Mouse (Mus musculus): Measurements from ENCODE around the gene Tab1. TPM values are rescaled to one million over a fixed set of nuclear protein-coding genes. Genes with fewer than 3 reads are reported as not detected.

Tab1 gene
- polyA plus RNA-seq, 1 experiment from 2014 or later, result 40.2 TPM

DNA sequence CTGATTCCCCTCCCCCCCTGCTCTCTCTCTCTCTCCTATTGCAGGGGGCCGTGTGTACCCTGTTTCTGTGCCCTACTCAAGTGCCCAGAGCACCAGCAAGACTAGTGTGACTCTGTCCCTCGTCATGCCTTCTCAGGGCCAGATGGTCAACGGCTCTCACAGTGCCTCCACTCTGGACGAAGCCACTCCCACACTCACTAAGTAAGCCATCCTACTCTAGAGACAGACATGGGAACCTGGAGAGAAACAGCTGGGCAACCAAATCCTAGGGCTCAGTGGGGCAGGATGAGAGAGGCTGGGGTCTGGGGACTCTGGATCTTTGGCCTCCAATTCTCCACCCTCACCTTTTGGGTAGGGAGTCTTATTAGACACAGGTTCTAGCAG, 25.8 kb downstream of the Tab1 start:
- Histone ChIP-seq H3K4me2 (no peak overlapping the region), H3K9ac (no peak overlapping the region), H3K4me3 (no peak overlapping the region), H3K27ac (replicated peaks) (no peak overlapping the region), H3K9me3 (no peaks in the 10 kb centered on the region), H3K36me3 (peaks cover 53% of the 10 kb centered on the region), H3K4me1 (replicated peaks) (no peaks in the 10 kb centered on the region), H3K27me3 (no peaks in the 10 kb centered on the region)
- WGBS, result 75% methylated on average over 4 of the region's 4 CpGs
- no peak for ATAC-seq (ENCODE audit: low FRiP score, low read depth)

DNA sequence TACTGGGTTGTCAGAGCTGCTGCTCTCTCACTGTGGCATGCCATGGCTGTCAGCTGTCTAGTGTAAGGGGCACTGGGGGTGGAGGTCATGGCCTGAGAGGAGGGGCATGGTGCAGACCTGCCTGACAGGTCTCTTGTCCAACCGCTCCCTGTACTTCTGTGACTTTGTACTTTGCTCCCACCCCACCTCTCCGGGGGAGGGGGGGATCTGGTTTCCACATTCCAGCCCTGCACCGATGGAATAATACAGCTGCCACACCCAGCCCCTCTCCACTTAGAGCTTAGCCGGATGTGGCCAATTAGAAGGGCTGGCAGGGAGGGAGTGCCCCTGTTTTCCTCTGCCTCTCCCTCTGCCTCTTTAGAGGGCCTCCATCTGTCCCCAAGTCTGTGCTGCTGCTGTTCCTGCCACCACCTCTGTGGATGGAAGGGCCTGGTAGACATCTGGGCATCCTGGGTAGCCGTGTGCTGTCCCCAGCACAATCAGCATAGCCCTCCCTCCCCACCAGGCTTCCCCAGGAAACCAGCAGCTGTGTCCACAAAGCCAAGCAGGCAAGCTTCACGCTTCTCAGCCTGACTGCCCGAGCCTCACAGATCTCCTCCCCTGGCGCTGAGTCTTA, 26.5 kb downstream of the Tab1 start:
- H3K27ac ChIP-seq (replicated peaks), result peak overlapping the region; percentile 27; the same call in 1 of the 2 replicates
- 63% methylated on average over 8 of the region's 8 CpGs for WGBS
- H3K4me1 ChIP-seq (replicated peaks), result no peaks in the 10 kb centered on the region
- no peak for ATAC-seq (ENCODE audit: low FRiP score, low read depth)
- H3K36me3 ChIP-seq, result peaks cover 46% of the 10 kb centered on the region
- H3K27me3 ChIP-seq, result no peaks in the 10 kb centered on the region
- H3K9me3 ChIP-seq, result no peaks in the 10 kb centered on the region
- no peak overlapping the region for H3K9ac ChIP-seq
- H3K4me2 ChIP-seq, result no peak overlapping the region
- H3K4me3 ChIP-seq, result no peak overlapping the region

DNA sequence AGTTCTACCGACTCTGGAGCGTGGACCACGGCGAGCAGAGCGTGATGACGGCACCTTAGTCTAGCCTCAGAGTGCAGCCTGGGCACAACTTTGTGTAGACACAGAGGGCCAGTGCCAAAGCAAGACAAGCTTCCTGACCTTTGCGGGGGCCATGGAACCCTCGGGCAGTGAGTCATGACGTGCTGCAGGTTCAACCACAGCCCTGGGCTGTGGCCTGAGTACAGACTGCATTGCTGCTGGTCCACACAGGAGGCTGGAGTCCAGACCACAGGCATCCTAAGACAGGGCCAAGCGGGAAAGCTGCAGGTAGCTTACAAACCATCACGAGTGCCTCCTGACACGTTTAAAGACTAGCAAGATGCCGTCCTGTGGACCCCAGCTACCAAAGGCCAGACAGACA, 27.3 kb downstream of the Tab1 start:
- H3K36me3 ChIP-seq, result peaks cover 44% of the 10 kb centered on the region
- 90% methylated on average over 13 of the region's 13 CpGs for WGBS
- no peak overlapping the region for H3K4me2 ChIP-seq
- no peak for ATAC-seq (ENCODE audit: low FRiP score, low read depth)
- peak overlapping the region; percentile 27; the same call in 1 of the 2 replicates for H3K27ac ChIP-seq (replicated peaks)
- no peaks in the 10 kb centered on the region for H3K27me3 ChIP-seq
- H3K9me3 ChIP-seq, result no peaks in the 10 kb centered on the region
- H3K4me1 ChIP-seq (replicated peaks), result no peaks in the 10 kb centered on the region
- H3K4me3 ChIP-seq, result no peak overlapping the region
- H3K9ac ChIP-seq, result no peak overlapping the region

- WGBS, result 93% methylated on average over 4 of the region's 4 CpGs
- no peak for ATAC-seq (ENCODE audit: low FRiP score, low read depth)
- Histone ChIP-seq H3K27ac (replicated peaks) (no peak overlapping the region), H3K27me3 (no peaks in the 10 kb centered on the region), H3K4me1 (replicated peaks) (no peaks in the 10 kb centered on the region), H3K4me3 (no peak overlapping the region), H3K36me3 (peaks cover 39% of the 10 kb centered on the region), H3K4me2 (no peak overlapping the region), H3K9ac (no peak overlapping the region), H3K9me3 (no peaks in the 10 kb centered on the region)
These were observed 27.8 kb downstream of the Tab1 start for GRCm38 (mm10) chr15:80160726-80161125.

GRCm38 (mm10) chr15:80161199-80161598, 28.3 kb downstream of the Tab1 start:
- WGBS, result 92% methylated on average over 3 of the region's 3 CpGs
- Histone ChIP-seq H3K9me3 (no peaks in the 10 kb centered on the region), H3K9ac (no peak overlapping the region), H3K36me3 (peaks cover 39% of the 10 kb centered on the region), H3K27ac (replicated peaks) (no peak overlapping the region), H3K4me2 (no peak overlapping the region), H3K4me1 (replicated peaks) (no peaks in the 10 kb centered on the region), H3K4me3 (no peak overlapping the region), H3K27me3 (no peaks in the 10 kb centered on the region)
- ATAC-seq (ENCODE audit: low FRiP score, low read depth), result no peak

DNA sequence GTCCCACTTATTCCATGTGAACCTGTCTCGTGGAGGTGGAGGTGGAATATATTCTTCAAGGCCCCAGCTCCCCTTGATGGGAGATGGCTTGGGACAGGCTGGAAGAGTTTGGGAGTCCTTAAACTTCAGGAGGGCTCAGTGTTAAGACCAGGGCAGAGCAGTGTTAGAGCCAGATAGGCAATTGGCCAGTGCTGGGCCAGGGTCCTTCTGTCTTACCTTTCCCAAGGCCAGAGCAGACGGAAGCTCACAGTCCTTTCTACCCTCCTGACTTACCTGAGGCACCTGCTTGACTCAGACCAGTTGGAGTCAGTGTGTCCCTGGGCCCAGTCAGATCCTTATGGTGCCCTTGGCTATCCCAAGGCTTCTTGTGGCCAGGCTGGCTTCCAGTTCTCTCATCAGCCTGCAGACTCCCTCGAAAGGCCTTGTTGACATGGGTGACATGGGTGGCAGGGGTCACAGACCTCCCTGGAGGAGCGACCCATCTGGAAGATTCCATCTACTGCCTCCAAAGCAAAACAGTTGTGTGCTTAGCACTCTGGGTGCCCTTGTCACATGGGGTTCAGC, 29.6 kb downstream of the Tab1 start:
- H3K36me3 ChIP-seq, result peaks cover 37% of the 10 kb centered on the region
- H3K27ac ChIP-seq (replicated peaks), result no peak overlapping the region
- no peak overlapping the region for H3K4me3 ChIP-seq
- no peak overlapping the region for H3K4me2 ChIP-seq
- H3K9ac ChIP-seq, result no peak overlapping the region
- no peaks in the 10 kb centered on the region for H3K27me3 ChIP-seq
- ATAC-seq (ENCODE audit: low FRiP score, low read depth), result no peak
- WGBS, result 87% methylated on average over 4 of the region's 4 CpGs
- H3K9me3 ChIP-seq, result no peaks in the 10 kb centered on the region
- H3K4me1 ChIP-seq (replicated peaks), result no peaks in the 10 kb centered on the region

DNA sequence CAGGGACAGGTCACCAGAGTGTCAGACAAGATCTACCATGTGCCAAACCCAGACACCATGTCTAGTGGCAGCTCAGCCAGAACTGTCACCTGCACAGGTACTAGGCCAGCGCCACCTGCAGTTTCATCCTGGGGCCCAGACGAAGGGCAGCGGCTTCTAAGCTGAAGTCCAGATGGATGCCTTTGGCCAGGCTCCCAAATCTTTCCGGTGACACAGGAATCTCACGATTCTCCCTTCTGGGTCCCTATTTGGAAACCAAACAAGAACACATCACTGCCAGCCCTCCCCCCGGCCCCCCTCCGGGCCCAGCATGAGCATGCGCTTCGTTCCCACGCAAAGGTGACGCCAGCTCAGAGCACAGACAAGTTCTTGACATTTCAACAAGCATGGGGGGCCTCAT, 30.3 kb downstream of the Tab1 start:
- Histone ChIP-seq H3K4me1 (replicated peaks) (no peaks in the 10 kb centered on the region), H3K4me2 (no peak overlapping the region), H3K27ac (replicated peaks) (no peak overlapping the region), H3K9me3 (no peaks in the 10 kb centered on the region), H3K36me3 (peaks cover 30% of the 10 kb centered on the region), H3K4me3 (no peak overlapping the region), H3K27me3 (no peaks in the 10 kb centered on the region), H3K9ac (no peak overlapping the region)
- WGBS, result 73% methylated on average over 11 of the region's 11 CpGs
- ATAC-seq (ENCODE audit: low FRiP score, low read depth), result no peak

DNA sequence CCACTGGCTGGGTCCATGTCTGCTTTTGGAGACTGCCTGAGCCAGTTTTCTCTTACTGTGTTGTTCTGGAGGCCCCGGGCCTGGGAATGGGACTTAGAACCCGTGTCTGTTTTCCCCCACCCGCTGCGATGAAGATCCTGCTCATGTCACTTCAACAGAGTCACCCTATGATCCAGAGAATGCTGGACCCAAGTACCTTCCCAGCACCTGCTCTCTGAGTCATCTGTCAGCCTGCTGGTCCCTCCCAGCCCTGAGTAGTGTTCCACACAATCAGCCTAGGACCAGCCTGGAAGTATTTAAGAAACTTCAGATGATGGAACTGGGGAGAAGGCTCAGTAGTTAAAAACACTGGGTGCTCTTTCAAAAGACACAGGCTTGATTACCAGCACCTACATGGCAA, 30.8 kb downstream of the Tab1 start:
- ATAC-seq (ENCODE audit: low FRiP score, low read depth), result no peak
- H3K27ac ChIP-seq (replicated peaks), result no peak overlapping the region

GRCm38 (mm10) chr15:80165396-80165795, 32.5 kb downstream of the Tab1 start:
- no peaks in the 10 kb centered on the region for H3K4me1 ChIP-seq (replicated peaks)
- H3K4me2 ChIP-seq, result no peak overlapping the region
- ATAC-seq (ENCODE audit: low FRiP score, low read depth), result no peak
- no peaks in the 10 kb centered on the region for H3K9me3 ChIP-seq
- 62% methylated on average over 5 of the region's 5 CpGs for WGBS
- no peak overlapping the region for H3K4me3 ChIP-seq
- no peak overlapping the region for H3K27ac ChIP-seq (replicated peaks)
- no peaks in the 10 kb centered on the region for H3K27me3 ChIP-seq
- H3K9ac ChIP-seq, result no peak overlapping the region
- H3K36me3 ChIP-seq, result peaks cover 17% of the 10 kb centered on the region; the same call in 1 of the 2 replicates

More for the DNA sequence above, 30.8 kb downstream of the Tab1 start:
- Histone ChIP-seq H3K27me3 (no peaks in the 10 kb centered on the region), H3K4me2 (no peak overlapping the region), H3K36me3 (peaks cover 26% of the 10 kb centered on the region; the same call in 1 of the 2 replicates), H3K4me1 (replicated peaks) (no peaks in the 10 kb centered on the region), H3K9me3 (no peaks in the 10 kb centered on the region), H3K9ac (no peak overlapping the region), H3K4me3 (no peak overlapping the region)
- 86% methylated on average over 4 of the region's 4 CpGs for WGBS

DNA sequence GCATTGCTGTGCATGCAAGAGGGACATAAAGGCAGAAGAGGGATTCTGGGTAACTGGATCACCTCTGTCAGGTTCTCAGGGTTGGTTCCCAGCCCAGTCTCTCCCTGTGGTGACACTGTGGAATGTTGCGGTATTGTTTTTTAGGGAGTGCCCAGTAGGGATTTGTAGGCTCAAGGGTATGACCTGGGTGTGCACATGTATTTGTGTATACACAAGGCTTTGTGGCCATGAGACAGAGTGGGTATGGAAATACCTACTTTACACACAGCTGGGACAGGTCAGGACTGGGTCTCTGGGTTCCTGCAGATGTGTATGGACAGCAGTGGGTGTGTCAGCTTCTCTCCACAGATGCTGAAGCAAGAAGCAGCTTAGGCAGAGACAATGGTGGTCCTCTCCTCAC, 36.6 kb downstream of the Tab1 start:
- H3K4me3 ChIP-seq, result no peak overlapping the region
- no peaks in the 10 kb centered on the region for H3K36me3 ChIP-seq
- H3K9ac ChIP-seq, result no peak overlapping the region
- no peaks in the 10 kb centered on the region for H3K27me3 ChIP-seq
- H3K4me2 ChIP-seq, result no peak overlapping the region
- no peaks in the 10 kb centered on the region for H3K9me3 ChIP-seq
- H3K4me1 ChIP-seq (replicated peaks), result peaks cover 7% of the 10 kb centered on the region
- WGBS, result 79% methylated on average over 1 of the region's 1 CpGs
- H3K27ac ChIP-seq (replicated peaks), result no peak overlapping the region
- no peak for ATAC-seq (ENCODE audit: low FRiP score, low read depth)

- no peak for ATAC-seq (ENCODE audit: low FRiP score, low read depth)
- Histone ChIP-seq H3K4me3 (no peak overlapping the region), H3K9me3 (no peaks in the 10 kb centered on the region), H3K9ac (no peak overlapping the region), H3K27me3 (no peaks in the 10 kb centered on the region), H3K27ac (replicated peaks) (no peak overlapping the region), H3K4me2 (no peak overlapping the region), H3K4me1 (replicated peaks) (peaks cover 16% of the 10 kb centered on the region), H3K36me3 (no peaks in the 10 kb centered on the region)
- 57% methylated on average over 4 of the region's 4 CpGs for WGBS
These were observed 37.4 kb downstream of the Tab1 start for GRCm38 (mm10) chr15:80170357-80170756.

GRCm38 (mm10) chr15:80171286-80171685, 38.4 kb downstream of the Tab1 start:
- Histone ChIP-seq H3K4me1 (replicated peaks) (peaks cover 25% of the 10 kb centered on the region), H3K9me3 (no peaks in the 10 kb centered on the region), H3K9ac (no peak overlapping the region)

DNA sequence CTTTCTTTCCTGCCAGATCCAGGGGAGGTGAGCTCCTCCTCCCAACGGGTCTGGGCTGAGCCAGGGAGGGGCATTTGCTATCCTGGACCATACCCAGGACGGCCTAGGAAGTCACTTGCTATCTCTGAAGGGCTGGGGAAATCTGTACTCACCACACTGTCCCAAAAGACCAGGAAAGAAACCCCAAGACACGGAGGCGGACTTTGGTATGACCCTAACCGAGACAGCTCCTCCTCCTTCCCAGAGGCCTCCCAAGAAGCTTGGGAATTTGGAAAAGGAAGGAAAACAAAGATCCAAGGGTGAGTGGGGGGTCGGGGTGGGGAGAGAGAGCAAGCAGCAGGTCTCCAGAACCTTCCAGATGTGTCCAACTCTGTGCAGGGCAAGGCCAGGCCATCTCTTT, 38.9 kb downstream of the Tab1 start:
- Histone ChIP-seq H3K4me1 (replicated peaks) (peaks cover 26% of the 10 kb centered on the region), H3K27ac (replicated peaks) (no peak overlapping the region), H3K27me3 (no peaks in the 10 kb centered on the region), H3K4me2 (no peak overlapping the region), H3K4me3 (no peak overlapping the region), H3K36me3 (no peaks in the 10 kb centered on the region), H3K9ac (no peak overlapping the region), H3K9me3 (no peaks in the 10 kb centered on the region)
- WGBS, result 32% methylated on average over 6 of the region's 6 CpGs
- no peak for ATAC-seq (ENCODE audit: low FRiP score, low read depth)

More at GRCm38 (mm10) chr15:80171286-80171685, 38.4 kb downstream of the Tab1 start:
- Histone ChIP-seq H3K4me2 (no peak overlapping the region), H3K4me3 (no peak overlapping the region), H3K27ac (replicated peaks) (no peak overlapping the region), H3K27me3 (no peaks in the 10 kb centered on the region), H3K36me3 (no peaks in the 10 kb centered on the region)
- 12% methylated on average over 8 of the region's 8 CpGs for WGBS
- no peak for ATAC-seq (ENCODE audit: low FRiP score, low read depth)
